Mouse (Mus musculus): ENCODE results near the gene Dusp13. TPM values are rescaled to one million over a fixed set of nuclear protein-coding genes. Genes with fewer than 3 reads are reported as not detected.

Dusp13 gene
- polyA plus RNA-seq, 1 experiment from 2014 or later, result not detected

DNA sequence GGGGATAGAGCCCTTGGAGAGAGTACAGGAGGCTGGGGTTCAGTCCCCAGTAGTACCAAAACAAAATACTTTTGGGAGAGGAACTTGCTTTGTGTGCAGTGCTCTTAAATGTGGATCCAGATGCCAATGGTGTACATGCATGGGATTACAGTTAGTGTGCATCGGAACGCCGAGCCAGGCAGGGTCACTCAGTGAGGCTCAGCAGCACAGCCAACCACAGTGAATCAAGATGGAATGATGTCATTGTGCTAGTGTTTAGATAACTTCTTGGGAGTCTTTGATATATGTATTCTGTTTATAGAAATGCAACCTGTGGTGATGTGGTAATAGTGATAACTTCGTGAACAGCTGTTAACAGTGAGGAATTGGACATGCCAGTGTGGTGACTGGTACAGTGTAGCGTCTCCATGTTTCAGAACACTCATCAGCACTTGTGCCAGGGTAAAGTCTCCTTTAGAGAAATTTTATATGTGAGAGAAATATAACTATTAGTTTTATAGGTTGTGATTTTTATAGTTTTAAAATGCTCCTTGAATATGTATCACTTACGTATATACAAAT lies 15.5 kb upstream of the Dusp13 start:
- WGBS, result 94% methylated on average over 6 of the region's 6 CpGs
- no peaks in the 10 kb centered on the region for H3K9me3 ChIP-seq
- no peak for ATAC-seq (ENCODE audit: low FRiP score, low read depth)
- H3K4me1 ChIP-seq, result peaks cover 16% of the 10 kb centered on the region
- no peaks in the 10 kb centered on the region for H3K27me3 ChIP-seq
- no peak overlapping the region for H3K9ac ChIP-seq (replicated peaks)
- H3K4me3 ChIP-seq, result no peak overlapping the region
- H3K27ac ChIP-seq (replicated peaks), result no peak overlapping the region
- no peaks in the 10 kb centered on the region for H3K36me3 ChIP-seq
- H3K4me2 ChIP-seq (replicated peaks), result no peak overlapping the region

- Histone ChIP-seq H3K36me3 (no peaks in the 10 kb centered on the region), H3K27me3 (no peaks in the 10 kb centered on the region), H3K4me1 (peaks cover 16% of the 10 kb centered on the region), H3K4me2 (replicated peaks) (no peak overlapping the region), H3K9ac (replicated peaks) (no peak overlapping the region), H3K9me3 (no peaks in the 10 kb centered on the region), H3K27ac (replicated peaks) (no peak overlapping the region), H3K4me3 (no peak overlapping the region)
- WGBS, result 70% methylated on average over 7 of the region's 7 CpGs
- ATAC-seq (ENCODE audit: low FRiP score, low read depth), result no peak
Measured at GRCm38 (mm10) chr14:21765754-21766397, 14.9 kb upstream of the Dusp13 start.

- H3K4me1 ChIP-seq, result peaks cover 16% of the 10 kb centered on the region
- H3K27me3 ChIP-seq, result no peaks in the 10 kb centered on the region
- no peaks in the 10 kb centered on the region for H3K9me3 ChIP-seq
- H3K36me3 ChIP-seq, result no peaks in the 10 kb centered on the region
- no peak overlapping the region for H3K4me3 ChIP-seq
- ATAC-seq (ENCODE audit: low FRiP score, low read depth), result no peak
- H3K9ac ChIP-seq (replicated peaks), result no peak overlapping the region
- WGBS, result 88% methylated on average over 6 of the region's 6 CpGs
- H3K4me2 ChIP-seq (replicated peaks), result no peak overlapping the region
- no peak overlapping the region for H3K27ac ChIP-seq (replicated peaks)
Measured at GRCm38 (mm10) chr14:21764646-21765045, 13.7 kb upstream of the Dusp13 start.

DNA sequence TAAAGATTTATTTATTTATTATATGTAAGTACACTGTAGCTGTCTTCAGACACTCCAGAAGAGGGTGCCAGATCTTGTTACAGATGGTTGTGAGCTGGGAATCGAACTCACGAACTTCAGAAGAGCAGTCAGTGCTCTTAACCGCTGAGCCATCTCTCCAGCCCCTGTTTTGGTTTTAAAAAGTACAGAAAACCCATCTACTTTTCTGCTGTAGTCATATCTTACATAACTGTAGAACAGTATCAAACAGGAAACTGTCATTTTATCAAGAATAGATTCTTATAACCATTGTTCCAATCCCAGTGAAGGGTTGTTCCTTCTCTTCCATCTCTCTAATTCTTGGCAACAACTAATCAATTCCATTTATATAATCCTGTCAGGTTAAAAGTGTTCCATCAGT lies 12.8 kb upstream of the Dusp13 start:
- no peak overlapping the region for H3K4me2 ChIP-seq (replicated peaks)
- no peak overlapping the region for H3K4me3 ChIP-seq
- no peak overlapping the region for H3K27ac ChIP-seq (replicated peaks)
- H3K9me3 ChIP-seq, result no peaks in the 10 kb centered on the region
- peaks cover 12% of the 10 kb centered on the region for H3K4me1 ChIP-seq
- no peak overlapping the region for H3K9ac ChIP-seq (replicated peaks)
- ATAC-seq (ENCODE audit: low FRiP score, low read depth), result no peak
- no peaks in the 10 kb centered on the region for H3K36me3 ChIP-seq
- WGBS, result 88% methylated on average over 3 of the region's 3 CpGs
- H3K27me3 ChIP-seq, result no peaks in the 10 kb centered on the region

- no peak overlapping the region for H3K4me2 ChIP-seq (replicated peaks)
- H3K36me3 ChIP-seq, result no peaks in the 10 kb centered on the region
- no peaks in the 10 kb centered on the region for H3K27me3 ChIP-seq
- H3K9me3 ChIP-seq, result no peaks in the 10 kb centered on the region
- no peak overlapping the region for H3K4me3 ChIP-seq
- no peak for ATAC-seq (ENCODE audit: low FRiP score, low read depth)
- no peak overlapping the region for H3K27ac ChIP-seq (replicated peaks)
- peaks cover 4% of the 10 kb centered on the region; the same call in 1 of the 2 replicates for H3K4me1 ChIP-seq
- WGBS, result 90% methylated on average over 9 of the region's 9 CpGs
- no peak overlapping the region for H3K9ac ChIP-seq (replicated peaks)
Measured at GRCm38 (mm10) chr14:21761560-21761959, 10.6 kb upstream of the Dusp13 start.

GRCm38 (mm10) chr14:21753367-21753766 lies 2.4 kb upstream of the Dusp13 start:
- Histone ChIP-seq H3K4me3 (no peak overlapping the region), H3K36me3 (no peaks in the 10 kb centered on the region), H3K27me3 (no peaks in the 10 kb centered on the region), H3K9ac (replicated peaks) (no peak overlapping the region), H3K4me1 (peaks cover 16% of the 10 kb centered on the region), H3K27ac (replicated peaks) (no peak overlapping the region), H3K9me3 (no peaks in the 10 kb centered on the region), H3K4me2 (replicated peaks) (no peak overlapping the region)
- ATAC-seq (ENCODE audit: low FRiP score, low read depth), result no peak
- WGBS, result 85% methylated on average over 4 of the region's 4 CpGs

DNA sequence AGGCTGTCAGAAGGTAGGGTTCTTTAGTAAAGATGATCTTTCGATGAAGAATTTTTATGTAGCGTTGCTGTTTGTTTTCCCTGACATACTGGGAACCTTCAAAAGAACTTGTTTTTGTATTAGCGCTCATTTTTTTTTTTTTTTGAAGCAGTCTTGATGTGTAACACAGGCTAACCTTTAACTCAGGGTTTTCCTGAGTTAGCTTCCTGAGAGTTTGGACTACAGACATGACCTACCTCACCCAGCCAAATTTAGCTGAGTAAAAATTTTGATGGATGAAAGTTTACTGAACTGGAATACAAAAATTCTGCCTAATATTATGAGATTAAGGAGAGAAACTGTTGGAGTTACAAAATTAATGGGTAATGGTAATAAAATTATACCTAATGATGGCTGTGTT lies 1.4 kb upstream of the Dusp13 start:
- 92% methylated on average over 3 of the region's 3 CpGs for WGBS
- no peak for ATAC-seq (ENCODE audit: low FRiP score, low read depth)
- Histone ChIP-seq H3K4me1 (peaks cover 16% of the 10 kb centered on the region), H3K9me3 (no peaks in the 10 kb centered on the region), H3K27ac (replicated peaks) (no peak overlapping the region), H3K9ac (replicated peaks) (no peak overlapping the region), H3K27me3 (no peaks in the 10 kb centered on the region), H3K4me3 (no peak overlapping the region), H3K4me2 (replicated peaks) (peak overlapping the region; percentile 71; the same call in 1 of the 2 replicates), H3K36me3 (no peaks in the 10 kb centered on the region)

GRCm38 (mm10) chr14:21750008-21750880 lies 737 bp downstream of the Dusp13 start, which contains the start of gene Samd8:
TSS of gene Samd8 (plus strand) at chr14:21750531.
- Histone ChIP-seq H3K9ac (replicated peaks) (peak within 1 kb of the TSS; percentile 87), H3K9me3 (no peaks in the 10 kb centered on the region), H3K36me3 (no peaks in the 10 kb centered on the region), H3K4me1 (peaks cover 16% of the 10 kb centered on the region), H3K27me3 (no peaks in the 10 kb centered on the region), H3K4me2 (replicated peaks) (peak within 1 kb of the TSS; percentile 71), H3K4me3 (peak within 1 kb of the TSS; percentile 77), H3K27ac (replicated peaks) (peak within 1 kb of the TSS; percentile 84)
- ATAC-seq (ENCODE audit: low FRiP score, low read depth), result peak; percentile 88
- WGBS, result 6% methylated on average over 51 of the region's 52 CpGs

GRCm38 (mm10) chr14:21748142-21748870 lies 2.7 kb downstream of the Dusp13 start:
- no peaks in the 10 kb centered on the region for H3K36me3 ChIP-seq
- H3K9ac ChIP-seq (replicated peaks), result no peak overlapping the region
- no peak overlapping the region for H3K27ac ChIP-seq (replicated peaks)
- H3K4me2 ChIP-seq (replicated peaks), result no peak overlapping the region
- H3K9me3 ChIP-seq, result no peaks in the 10 kb centered on the region
- peaks cover 7% of the 10 kb centered on the region; the same call in 1 of the 2 replicates for H3K27me3 ChIP-seq
- no peak for ATAC-seq (ENCODE audit: low FRiP score, low read depth)
- peaks cover 16% of the 10 kb centered on the region for H3K4me1 ChIP-seq
- 44% methylated on average over 15 of the region's 15 CpGs for WGBS
- H3K4me3 ChIP-seq, result no peak overlapping the region

- Histone ChIP-seq H3K4me2 (replicated peaks) (no peak overlapping the region), H3K9ac (replicated peaks) (no peak overlapping the region), H3K9me3 (no peaks in the 10 kb centered on the region), H3K36me3 (no peaks in the 10 kb centered on the region), H3K27me3 (peaks cover 7% of the 10 kb centered on the region; the same call in 1 of the 2 replicates), H3K4me3 (no peak overlapping the region), H3K27ac (replicated peaks) (no peak overlapping the region), H3K4me1 (peaks cover 13% of the 10 kb centered on the region)
- 83% methylated on average over 14 of the region's 14 CpGs for WGBS
- no peak for ATAC-seq (ENCODE audit: low FRiP score, low read depth)
Measured at GRCm38 (mm10) chr14:21747436-21748141, 3.4 kb downstream of the Dusp13 start.

- Histone ChIP-seq H3K4me3 (no peak overlapping the region), H3K9me3 (no peaks in the 10 kb centered on the region), H3K27me3 (peaks cover 7% of the 10 kb centered on the region; the same call in 1 of the 2 replicates), H3K4me1 (peaks cover 9% of the 10 kb centered on the region), H3K36me3 (no peaks in the 10 kb centered on the region), H3K27ac (replicated peaks) (no peak overlapping the region), H3K4me2 (replicated peaks) (no peak overlapping the region), H3K9ac (replicated peaks) (no peak overlapping the region)
- WGBS, result 85% methylated on average over 2 of the region's 2 CpGs
- ATAC-seq (ENCODE audit: low FRiP score, low read depth), result no peak
Measured at GRCm38 (mm10) chr14:21746846-21747245, 4.1 kb downstream of the Dusp13 start.

All from midbrain, embryonic 12.5 days (tissue).